Mouse (Mus musculus) cerebellum, adult 11 months (tissue): ENCODE results near the gene Vps29.

Experiments used
- DNase-seq: peaks from one replicate; pipeline ENCODE4 v3.0.0; 2022

Vps29 gene

DNA sequence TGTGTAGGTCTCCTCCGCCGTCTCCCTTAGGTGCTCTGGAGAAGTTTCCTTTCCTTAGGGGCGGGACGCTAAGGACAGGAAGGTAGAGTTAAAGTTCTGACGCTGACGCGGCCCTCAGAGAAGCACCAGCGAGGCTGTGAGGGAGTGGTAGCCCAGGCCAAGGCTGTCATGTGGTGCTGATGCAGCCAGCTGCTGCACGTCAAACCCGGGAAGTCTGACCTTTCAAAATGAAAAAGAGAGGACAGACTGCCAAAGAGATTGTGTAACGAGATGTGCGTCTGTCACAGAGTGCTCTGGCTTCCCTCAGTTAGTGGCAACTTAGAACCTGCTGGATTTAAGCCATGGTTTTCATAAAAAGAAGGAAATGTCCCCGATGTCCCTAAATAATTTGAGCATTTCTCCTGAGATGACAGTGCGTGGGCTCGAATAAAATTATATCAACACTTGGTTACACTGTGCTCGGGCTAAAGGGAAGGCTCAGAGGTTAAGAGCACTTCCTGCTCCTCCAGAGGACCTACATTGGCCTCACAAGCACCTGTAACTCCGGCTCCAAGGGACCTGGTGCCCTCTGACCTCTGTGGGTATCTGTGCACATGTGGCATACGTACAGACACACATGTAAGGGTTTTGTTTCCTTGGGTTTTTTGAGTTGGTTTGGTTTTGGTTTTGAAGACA lies 46.6 kb downstream of the Vps29 start:
- no peak for DNase-seq

DNA sequence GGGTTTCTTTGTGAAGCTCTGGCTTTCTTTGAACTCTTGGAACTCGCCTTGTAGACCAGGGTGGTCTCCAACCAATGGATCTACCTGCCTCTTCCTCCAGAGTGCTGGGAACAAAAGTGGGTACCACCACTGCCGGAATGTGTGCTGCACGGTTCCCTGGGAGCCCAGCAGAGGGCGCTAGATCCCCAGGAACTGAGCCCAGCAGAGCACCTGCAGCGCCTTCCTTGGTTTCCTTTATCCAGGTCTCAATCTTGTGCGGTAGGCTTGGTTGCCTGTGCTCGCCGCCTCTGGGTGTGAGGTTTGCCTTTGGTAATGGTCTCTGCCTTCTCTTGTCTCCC lies 47.1 kb downstream of the Vps29 start:
- peak; percentile 75 for DNase-seq

DNA sequence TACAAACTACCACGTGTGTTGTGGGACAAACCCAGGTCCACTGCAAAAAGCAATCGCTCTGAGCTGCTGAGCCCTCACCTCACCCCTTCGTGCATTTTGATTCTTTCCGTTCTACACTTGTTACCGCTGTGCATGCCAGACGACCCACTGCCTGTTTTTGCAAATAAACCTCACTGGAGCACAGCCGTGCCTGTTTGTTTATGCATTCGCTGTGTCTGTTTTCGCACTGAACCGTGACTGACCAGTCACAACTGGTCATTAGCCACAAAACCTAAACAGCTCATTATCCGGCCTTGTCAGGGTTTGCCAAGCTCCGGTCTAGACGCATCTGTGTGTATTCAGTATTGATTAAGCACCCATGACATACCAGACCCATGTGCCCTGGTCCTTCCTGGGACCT lies 48.0 kb downstream of the Vps29 start:
- no peak for DNase-seq

DNA sequence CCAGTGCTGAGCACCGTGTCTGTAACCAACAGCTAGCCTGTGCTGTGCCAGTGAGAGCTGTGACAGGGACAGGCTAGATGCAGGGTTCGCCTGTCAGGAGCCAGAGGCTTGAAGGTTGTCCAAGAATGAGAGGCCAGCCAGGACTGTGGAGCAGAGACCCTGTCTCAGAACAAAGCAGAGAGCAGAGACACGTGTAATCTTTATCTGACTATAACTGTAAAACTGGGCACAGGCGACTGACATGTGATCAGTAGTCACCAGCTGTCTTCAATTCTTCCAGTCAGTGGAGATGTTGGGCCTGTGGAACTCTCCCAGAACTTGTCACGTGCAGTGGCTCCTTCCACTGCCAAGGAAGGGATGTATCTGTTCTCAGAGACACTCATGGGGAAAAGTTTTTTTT lies 48.6 kb downstream of the Vps29 start:
- no peak for DNase-seq

DNA sequence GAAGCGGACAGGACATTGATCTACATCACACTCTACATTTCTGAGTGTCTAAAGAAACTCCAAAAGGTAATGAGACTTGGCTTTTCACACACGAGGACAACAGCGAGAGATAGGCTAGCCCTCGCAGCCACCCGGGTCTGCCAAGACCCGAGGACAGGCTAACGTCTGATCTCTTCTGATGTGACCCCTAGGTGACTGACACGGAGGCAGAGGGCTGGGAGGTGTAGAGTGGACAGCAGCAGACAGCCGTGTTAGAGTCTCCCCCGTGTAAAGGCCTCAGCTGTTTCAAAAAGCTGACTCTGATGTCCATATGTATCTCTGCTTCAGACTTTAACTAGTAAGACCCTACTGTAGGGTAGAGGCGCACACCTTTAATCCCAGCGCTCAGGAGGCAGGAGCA lies 49.2 kb downstream of the Vps29 start:
- no peak for DNase-seq

DNA sequence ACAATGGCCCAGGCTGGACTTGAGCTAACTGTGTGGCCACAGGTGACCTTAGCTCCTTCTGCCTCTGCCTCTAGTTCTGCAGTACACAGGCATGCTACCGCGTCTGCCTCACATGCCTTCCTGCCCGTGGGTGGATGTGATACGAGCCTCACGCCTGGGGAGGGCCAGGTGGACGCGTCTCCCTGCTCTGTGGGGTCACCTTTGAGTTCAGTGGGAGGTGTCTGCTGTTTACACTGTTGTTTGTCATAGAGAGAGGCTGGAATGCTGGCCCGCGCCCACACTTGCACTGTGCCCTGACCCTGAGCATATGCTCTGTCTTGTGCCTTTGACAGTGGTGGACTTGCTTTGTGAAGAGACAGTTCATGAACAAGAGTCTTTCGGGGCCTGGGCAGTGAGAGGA lies 51.4 kb downstream of the Vps29 start:
- DNase-seq: no peak

DNA sequence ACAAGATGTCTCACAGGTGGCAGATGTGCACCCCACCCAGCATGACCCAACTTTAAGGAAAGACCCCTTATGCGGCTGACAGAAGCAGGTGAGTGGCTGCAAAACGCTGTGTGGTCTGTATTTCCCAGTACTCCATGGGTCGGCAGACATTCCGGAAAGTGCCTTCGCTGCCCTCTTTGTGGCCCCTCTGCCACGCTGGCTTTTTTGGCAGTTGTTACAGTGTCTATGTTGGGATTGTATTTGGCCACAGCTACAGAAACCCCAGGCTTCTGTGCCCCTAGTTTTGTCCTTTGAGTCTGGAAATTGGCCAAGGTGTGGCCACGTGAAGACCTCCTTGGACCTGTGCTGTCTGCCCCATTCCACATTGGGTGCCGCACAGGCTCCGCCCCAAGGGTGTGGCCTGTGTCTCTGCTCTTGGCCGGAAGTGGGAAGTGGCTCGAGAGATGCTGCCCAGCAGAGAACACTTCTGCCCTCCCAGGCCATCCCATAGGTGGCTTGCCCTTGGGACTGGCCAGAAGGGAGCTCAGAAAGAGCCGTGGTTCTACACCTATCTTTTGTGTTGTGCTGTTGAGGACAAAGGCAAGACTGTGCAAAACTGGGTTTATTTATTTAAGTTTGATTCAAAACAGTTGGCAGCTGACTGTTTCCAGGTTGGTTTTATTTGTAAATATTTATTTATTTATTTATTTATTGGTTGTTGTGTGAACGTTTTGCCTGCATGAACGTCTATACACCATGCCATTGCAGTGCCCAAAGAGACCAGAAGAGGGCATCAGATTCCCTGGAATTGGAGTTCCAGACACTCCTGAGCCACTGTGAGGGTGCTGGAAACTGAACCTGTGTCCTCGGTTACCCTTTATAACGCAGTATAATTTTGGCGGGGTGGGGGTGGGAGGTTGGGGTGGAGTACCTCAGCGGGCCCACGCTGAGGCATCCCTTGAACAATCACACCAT lies 55.8 kb downstream of the Vps29 start:
- DNase-seq: no peak

DNA sequence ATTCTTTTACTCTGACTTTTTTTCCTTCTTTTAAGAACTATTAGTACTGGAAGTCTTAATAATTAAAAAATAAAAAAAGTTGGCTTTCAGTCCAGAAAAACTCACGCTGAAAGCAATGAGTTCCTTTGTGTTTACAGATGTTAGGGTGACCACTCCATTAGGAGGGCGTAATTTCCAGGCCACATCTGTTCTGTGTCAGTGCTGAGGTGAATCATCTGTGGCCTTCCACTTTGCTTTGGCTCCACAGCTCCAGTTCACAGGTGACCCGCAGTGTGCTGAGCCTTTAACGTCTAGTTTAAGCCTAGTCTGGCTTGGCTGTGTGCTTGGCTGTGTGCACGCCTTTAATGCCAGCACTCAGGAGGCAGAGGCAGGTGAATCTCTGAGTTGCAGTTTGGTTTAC lies 57.7 kb downstream of the Vps29 start:
- DNase-seq: no peak

DNA sequence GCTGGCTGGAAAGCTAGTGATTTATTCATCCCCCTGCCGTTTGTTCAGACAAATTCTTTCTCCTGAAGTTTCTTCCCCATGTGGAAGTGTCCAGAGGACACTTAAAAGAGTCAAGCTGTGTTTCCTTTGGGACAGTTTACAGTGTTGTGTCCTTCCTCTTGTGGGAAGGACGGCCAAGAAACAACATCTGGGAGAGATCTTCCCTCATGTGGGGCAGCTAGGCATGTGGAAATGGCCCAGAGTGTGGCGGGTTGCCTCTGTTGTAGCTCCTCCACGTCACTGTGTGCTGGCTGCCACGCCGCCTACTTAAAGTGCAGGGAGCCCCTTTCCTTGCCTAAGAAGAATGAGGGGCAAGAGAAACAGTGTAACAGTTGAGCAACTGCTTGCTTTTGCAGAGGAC lies 58.7 kb downstream of the Vps29 start:
- DNase-seq: no peak

DNA sequence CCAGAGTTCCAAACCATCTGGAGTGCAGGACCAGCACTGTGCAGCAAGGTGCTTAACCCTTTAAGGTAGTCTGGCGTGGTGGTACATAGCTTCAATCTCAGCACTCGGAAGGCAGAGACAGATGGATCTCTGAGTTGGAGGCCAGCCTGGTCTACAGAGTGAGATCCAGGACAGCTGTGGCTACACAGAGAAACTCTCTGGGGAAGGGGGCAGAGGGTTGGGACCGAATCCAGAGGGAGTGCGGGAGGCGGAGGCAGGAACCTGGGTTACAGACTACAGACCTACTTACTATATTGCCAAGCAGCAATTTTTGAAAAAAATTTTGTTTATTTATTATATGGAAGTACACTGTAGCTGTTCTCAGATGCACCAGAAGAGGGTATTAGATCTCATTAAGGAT lies 60.2 kb downstream of the Vps29 start:
- no peak for DNase-seq
